Mouse (Mus musculus) lung, adult 2 months (tissue): ENCODE results near the gene Far2.

Experiments used
- CTCF ChIP-seq: fragments of 200-500 bp; IDR thresholded peaks from 2 replicates; pipeline ENCODE4 v1.5.1; 2011; ENCODE audit warnings: mild to moderate bottlenecking, low read length, control low read depth; ENCODE audit not compliant: insufficient read depth
- POLR2A ChIP-seq: fragments of 200-500 bp; IDR thresholded peaks from 2 replicates; pipeline ENCODE4 v1.6.1; 2011; ENCODE audit warnings: low read depth, mild to moderate bottlenecking, control low read depth, low read length, borderline replicate concordance; ENCODE audit errors: extremely low read depth

GRCm38 (mm10) chr6:148117696-148118095, 70.6 kb downstream of the Far2 start:
- TF ChIP-seq CTCF (no peak), POLR2A (no peak)
